Mouse (Mus musculus) brain, embryonic 14.5 days (tissue): ENCODE data around the gene Dapk2.

Experiments used
- CTCF ChIP-seq: fragments of 200-500 bp; IDR thresholded peaks from 2 replicates; pipeline ENCODE4 v1.5.1; 2012; ENCODE audit warnings: inconsistent platforms, mild to moderate bottlenecking, moderate library complexity, borderline replicate concordance; ENCODE audit not compliant: insufficient read depth, insufficient read length; ENCODE audit errors: extremely low read depth
- POLR2A ChIP-seq: fragments of 200-500 bp; IDR thresholded peaks from 2 replicates; pipeline ENCODE4 v1.6.1; 2012; ENCODE audit warnings: mild to moderate bottlenecking, inconsistent platforms, borderline replicate concordance; ENCODE audit not compliant: poor library complexity, insufficient read depth, insufficient read length, severe bottlenecking; ENCODE audit errors: extremely low read depth

GRCm38 (mm10) chr9:66239691-66240090 is 81.7 kb downstream of the Dapk2 start:
- TF ChIP-seq POLR2A: no peak
- TF ChIP-seq CTCF: no peak
